Mouse (Mus musculus) heart, postnatal 14 days (tissue): Measurements from ENCODE around the gene Fbxw7. TPM values are rescaled to one million over a fixed set of nuclear protein-coding genes. Genes with fewer than 3 reads are reported as not detected.

Source experiments
- DNase-seq, 2 experiments: peaks; one replicate each; pipeline ENCODE4 v3.0.0; 2021 to 2022
- intact Hi-C: fragments of 180-260 bp; cut with DNase I; formaldehyde crosslinking; loops from one replicate; pipeline ENCODE4 v1.15.1; 2025
- total RNA-seq, 2 experiments: library from RNA; stranded (reverse); gene quantifications; 2 replicates each; pipeline ENCODE4 v1.2.3; 2021

Gene Fbxw7
- total RNA-seq, 2 experiments from 2014 or later: 45.8 to 51.6 TPM

DNA sequence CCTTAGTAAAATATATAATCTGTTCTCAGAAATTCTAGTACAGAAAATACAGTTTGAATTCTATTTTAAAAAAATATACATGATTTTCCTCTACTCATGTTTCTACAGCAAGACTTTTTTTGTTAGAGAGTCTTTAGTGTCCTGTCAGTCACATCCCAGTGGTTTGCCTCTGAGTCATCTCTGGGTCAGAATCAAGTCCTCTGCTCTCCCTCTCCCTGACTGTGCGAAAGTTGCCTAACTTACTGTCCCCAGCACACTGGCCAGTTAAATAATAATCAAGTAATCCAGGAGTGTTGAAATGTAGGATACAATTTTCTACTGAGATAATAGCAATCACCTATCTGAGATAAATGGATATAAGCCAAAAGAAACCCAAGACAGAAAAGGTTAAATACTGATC lies 120.7 kb downstream of the Fbxw7 start:
- intact Hi-C loops: loop anchor here (5.0 kb wide), 1 partner anchor 342 kb away; no protein-coding TSS in a partner anchor

DNA sequence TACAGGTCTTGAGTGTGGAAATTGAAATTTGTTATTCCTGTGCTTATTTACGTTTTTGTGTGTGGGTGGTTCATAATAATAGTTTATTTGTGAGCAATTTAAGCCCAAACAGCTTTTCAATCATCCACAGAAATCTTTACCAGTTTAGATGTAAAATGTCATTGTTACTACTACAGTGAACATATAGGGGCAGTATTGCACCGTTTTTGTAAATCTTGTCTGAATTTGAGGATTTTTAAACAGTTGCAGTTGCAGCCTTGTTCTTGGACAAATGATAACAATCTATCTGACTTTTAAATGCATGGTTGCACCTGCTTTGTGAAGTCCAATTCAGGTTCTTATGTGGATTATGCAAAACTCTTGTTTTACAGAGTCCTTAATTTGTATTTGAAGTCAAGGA lies 121.2 kb downstream of the Fbxw7 start:
- intact Hi-C loops: loop anchor here (5.0 kb wide), 1 partner anchor 341 kb away; no protein-coding TSS in a partner anchor
- no peak for DNase-seq

More for the DNA sequence above, 120.7 kb downstream of the Fbxw7 start:
- no peak for DNase-seq

DNA sequence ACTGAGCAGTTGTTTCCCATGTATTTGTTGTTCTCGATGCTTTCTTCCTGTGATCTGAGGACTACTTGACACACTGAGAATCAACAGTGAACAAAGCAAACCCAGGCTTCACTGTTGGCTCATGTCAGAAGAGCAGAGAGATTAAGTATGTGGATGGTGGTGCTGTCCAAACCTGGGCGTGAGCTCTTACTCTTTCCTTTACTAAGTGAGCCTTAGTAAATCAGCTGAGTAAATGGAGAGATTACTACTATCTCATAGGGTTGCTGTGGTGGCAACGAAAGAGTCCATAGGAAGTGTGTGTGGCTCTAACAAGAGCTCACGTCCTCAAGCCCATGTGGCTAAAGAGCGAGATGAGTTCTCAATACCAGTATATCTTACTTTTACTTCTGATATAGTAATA lies 121.9 kb downstream of the Fbxw7 start:
- intact Hi-C loops: loop anchor here (5.0 kb wide), 1 partner anchor 340 kb away; no protein-coding TSS in a partner anchor
- no peak for DNase-seq

DNA sequence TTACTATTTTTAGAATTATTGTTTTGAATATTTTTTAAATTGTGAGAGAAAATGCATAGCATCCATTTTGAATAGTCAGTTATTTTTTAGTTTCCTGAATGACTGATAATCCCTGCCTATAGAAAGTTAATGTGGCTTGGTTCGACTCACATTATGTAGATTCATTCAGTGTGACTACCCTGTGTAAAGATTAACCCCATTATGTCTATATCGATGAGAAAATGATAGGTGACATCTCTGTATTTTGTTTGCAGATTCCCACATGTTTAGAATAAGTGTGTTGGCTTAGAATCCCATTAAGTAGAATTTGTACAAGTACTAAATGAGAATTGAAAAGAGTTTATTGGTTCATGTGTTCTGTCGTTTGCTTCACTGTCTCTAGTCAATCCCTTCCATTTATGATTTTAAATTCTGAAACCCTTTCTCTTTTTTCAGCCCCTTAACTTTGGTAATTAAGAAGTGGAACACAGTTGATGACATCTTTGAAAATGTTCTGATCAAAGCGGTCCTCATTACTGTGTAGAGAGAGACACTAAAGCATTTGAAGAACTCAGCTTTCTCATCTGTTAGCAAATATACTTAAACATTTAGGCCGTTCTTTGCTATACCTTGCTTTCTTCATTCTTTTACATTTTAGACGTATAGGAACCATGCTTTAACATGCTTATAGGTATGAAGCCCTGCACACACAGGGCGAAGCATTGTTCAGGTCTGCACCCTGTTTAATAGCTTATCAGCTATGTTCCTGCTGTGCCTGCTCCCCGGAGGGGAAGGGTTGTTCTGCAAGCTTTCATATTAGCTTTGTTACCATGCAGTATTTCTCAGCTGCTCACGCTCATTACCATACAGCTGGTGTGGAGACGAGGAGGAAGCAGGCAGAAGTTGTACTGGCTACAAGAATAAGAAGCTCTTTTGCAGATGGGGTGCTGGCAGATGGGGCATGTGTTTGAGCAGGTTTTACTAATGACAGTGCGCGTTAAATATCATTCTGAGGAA lies 122.6 kb downstream of the Fbxw7 start:
- no peak for DNase-seq
- intact Hi-C loops: loop anchor here (5.0 kb wide), 1 partner anchor 340 kb away; no protein-coding TSS in a partner anchor

DNA sequence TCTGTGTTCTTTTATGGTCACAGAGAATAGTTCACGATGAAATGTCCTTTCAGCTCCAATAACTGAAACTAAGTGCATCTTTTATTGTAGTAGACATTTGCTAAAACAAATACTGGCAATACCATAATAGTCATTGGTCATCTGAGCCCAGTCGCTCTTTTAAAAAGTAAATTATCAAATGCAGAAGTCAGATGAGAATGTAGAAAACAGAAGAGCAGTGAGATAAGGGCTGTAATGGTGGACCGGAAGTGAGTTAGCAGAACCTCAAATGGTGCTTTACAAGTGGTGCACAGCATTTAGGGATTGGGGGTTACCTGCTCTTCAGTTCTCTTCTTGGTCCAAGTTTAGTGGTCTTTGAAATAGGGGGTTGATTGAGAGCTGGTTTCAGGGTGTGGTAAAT lies 129.9 kb downstream of the Fbxw7 start:
- intact Hi-C loops: no loop called here
- DNase-seq: no peak

DNA sequence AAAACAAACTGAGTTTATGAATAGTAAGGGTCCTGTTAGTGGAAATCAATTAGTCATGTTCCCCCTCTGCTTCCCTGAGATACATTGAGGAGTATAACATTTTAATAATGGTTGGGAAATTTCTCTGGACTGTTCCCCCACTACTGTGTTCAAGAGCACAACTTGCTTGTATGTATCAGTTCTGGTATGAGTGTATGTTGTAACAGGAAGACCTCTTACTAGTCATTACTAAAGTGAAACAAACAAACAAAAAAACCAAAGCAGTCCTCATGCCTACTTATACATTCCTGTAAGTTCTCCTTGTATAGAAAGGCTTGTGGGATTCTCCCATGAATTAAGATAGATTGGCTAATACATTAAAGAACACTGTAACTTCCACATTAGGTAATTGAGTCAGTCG lies 131.3 kb downstream of the Fbxw7 start:
- intact Hi-C loops: no loop called here
- DNase-seq: no peak

DNA sequence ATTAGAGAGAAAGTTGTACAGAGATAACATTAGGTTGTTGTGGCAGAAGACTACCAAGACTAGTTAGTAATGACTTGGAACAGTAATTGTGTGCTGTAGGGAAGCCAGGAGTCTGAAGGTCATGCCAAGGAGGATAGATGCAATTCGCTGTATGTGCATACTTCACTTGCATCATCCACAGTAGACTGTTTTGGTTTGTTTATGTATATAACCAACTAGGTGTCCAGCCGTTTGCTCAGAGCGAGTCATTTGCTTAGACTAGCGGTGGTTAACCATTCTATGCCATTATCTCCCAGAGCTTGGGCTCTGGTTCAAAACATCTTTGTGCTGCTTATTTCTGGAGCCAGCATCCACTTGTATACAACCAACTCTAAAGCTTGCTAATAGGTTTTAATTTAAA lies 134.3 kb downstream of the Fbxw7 start:
- DNase-seq: no peak
- intact Hi-C loops: no loop called here

DNA sequence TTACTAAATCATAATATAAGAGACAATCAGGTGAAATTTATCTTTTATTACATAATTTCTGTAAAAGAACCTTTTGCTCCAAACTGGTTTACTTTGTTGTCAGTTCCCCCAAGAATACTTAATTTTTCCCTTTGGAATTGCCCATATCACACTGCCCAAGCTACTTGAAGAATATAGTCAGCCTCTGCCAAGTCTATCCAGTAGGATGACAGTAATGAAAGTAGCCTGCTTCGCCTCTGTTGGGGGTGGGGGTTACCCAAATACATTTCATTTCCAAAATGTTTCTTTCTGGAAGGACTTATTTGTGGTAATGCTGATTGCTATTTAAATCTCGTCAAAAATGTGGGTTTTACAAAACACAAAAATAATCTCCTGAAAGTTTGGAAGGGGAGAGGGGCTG lies 136.6 kb downstream of the Fbxw7 start:
- no peak for DNase-seq
- intact Hi-C loops: no loop called here

DNA sequence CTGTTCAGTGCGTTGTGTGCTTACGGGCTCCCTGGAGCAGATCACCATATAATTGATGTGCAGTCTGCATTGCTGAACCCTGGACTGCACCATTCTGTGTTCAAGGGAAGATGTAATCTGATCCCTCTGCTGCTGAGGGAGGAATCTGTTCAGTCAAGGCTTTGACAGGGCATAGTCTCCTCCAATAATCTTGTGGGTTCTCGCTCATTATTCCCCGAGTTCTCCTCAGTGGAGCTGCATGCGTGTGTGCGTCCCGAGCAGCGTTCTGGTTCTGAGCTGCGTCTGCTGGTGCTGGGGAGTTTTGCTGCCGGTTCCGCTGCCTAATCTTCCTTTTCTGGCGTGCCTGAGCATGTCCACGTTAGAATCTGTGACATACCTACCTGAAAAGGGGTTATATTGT lies 137.1 kb downstream of the Fbxw7 start:
- intact Hi-C loops: no loop called here
- DNase-seq: peak; percentile 36 to 44

DNA sequence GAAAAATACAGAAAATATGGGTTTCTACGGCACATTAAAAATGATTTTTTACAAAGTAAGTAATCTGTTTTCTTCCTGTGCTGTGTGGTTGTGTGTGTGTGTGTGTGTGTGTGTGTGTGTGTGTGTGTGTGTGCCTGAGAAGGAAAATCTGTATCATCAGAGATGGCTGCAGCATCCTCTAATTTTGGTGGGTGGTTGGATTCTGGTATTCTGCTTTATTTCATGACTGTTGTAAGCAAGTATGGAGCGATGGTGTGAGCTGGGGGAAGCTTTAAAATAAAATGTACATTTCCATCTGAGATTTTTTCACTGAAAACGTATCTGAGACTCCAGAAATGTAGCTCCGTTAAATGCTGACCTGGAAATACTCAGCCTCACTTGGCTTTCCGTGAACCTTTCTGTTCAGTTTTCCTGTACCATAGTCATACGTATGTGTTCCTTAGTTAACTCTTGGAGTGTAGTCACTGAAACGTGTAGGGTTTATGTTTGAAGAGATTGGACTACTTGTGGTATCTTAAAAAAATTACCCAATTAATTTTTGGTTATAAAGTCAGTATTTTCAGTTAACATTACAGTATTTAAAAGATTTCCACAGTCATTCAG lies 137.6 kb downstream of the Fbxw7 start:
- no peak for DNase-seq
- intact Hi-C loops: no loop called here

DNA sequence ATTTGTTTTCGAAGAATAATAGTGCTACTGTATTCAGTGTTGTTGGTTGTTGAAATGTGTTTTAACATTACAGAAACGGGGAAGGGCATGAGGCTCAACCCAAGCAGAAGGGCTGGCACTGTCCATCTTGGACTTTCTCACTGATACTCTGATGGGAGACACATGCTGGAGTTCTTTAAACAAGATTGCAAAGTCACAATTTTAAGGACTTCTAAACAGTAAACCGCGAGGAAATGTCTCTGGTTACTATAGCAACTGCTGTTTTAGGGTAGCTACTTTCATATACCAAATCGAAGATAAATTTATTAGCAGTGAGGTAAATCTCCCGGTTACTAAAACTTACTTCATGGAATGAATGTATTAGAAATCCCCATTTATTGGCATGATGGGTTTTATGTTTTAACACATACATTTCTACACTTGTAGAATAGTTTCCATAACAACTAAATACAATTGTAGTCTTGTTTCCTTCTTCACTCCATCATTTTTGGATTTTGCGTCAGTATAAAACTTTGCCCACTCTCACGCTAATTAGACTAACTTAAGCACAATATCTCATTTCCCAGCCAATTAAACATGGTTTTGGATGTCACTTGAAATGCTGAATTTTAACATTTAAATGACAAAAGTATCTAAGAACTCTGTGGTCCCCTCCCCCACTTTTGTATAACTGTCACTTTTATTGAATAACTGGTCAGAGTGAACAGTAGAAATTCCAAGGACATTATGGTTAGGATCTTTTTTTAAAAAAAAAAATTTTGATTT lies 140.1 kb downstream of the Fbxw7 start:
- intact Hi-C loops: no loop called here
- no peak for DNase-seq

DNA sequence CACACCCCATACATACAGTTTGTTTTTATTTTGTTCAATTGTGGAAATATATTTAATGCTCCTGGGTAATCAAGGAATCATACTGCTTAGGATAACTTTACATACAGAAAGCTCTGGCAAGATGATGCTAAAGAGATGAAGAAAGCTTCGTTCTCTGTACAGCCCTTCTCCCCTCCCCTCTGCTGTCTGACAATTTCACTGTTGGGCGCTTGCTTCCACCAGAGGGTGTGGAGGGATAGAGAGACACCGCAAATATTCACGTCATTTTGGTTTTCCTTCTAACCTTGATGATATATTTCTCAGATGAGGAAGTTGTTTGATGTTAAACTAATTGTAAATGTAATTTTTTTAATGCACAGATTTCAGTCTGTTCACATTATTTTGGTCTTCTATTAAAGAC lies 140.8 kb downstream of the Fbxw7 start:
- intact Hi-C loops: no loop called here
- DNase-seq: no peak

DNA sequence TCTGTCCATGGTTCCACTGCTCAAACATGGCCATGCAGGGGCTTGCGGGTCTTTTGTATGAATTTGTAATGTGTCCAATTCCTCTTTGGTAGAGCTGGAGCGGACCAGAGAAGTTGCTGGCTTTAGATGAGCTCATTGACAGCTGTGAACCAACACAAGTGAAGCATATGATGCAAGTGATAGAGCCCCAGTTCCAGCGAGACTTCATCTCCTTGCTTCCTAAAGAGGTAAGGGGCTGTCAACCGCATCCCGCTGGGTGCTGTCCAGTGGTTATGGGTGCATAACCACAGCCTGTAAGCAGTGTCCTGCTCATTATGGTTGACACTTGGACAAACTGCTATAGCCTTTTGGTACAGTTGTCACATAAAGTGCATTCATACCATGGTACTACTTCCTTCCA lies 150.1 kb downstream of the Fbxw7 start:
- intact Hi-C loops: no loop called here
- no peak for DNase-seq

DNA sequence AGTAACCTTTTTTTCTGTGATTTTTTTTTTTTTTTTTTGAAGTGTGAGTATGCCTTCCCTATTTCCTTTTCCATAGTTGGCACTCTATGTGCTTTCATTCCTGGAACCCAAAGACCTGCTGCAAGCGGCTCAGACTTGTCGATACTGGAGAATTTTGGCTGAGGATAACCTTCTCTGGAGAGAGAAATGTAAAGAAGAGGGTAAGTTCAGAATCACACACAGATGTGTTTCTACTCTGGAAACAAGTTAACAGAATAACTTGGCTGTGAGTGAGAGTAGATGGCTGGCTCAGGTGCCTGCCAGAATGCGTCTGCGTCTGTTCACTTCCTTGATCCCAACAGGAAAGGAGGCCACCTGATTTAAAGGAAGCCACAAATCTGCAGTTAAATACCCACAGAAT lies 152.3 kb downstream of the Fbxw7 start:
- no peak for DNase-seq
- intact Hi-C loops: no loop called here

DNA sequence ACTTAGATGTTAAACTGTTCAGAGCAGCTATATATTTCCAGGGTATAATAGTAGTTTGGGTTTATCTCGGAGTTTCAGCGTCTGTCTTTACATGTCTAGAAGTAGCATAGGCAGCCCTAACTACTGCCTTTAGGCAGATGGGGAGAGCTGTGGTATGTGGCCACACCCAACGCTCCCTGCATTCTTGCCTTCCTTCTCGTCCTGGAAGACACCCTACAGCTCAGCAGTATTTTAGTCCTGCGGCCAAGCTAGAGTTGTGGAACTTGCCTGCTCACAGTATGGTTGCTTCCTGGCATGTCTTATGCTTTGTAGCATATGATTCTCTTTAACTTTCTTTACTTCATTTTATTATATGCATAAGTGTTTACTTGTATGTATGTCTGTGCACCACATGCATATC lies 156.5 kb downstream of the Fbxw7 start:
- intact Hi-C loops: no loop called here
- no peak for DNase-seq

DNA sequence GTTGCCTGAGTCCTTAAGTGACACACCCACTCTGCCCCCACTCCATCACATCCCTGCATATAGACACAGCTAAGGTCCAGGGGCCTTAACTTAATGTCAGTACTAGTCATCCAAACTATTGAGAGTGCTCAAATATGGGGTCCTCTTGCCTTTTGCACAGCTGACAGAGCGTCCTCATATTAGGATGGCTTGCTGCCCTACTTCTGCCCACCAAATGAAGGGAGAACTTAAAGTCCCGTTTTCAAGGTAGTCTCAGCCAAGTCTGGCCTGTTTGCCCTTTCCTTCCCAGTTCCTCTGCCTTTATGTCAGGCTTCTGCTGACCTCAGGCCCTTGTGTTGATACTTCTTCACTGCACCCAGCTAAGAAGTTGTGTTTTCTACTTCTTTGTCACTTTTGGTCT lies 157.8 kb downstream of the Fbxw7 start:
- intact Hi-C loops: no loop called here
- no peak for DNase-seq

DNA sequence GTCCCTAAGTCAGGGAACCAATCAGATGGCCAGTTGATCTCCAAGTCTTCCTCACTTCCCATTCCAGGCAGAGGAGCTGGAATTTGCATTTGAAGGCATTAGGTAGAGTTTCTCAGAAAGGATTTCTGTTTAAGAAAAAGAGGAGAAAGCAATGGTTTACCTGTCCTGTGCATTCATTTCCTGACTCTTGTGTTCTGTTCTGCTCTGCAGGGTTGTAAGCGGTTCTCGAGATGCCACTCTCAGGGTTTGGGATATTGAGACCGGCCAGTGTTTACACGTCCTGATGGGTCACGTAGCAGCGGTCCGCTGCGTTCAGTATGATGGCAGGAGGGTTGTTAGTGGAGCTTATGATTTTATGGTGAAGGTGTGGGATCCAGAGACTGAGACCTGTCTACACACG lies 159.1 kb downstream of the Fbxw7 start:
- intact Hi-C loops: no loop called here
- DNase-seq: no peak

DNA sequence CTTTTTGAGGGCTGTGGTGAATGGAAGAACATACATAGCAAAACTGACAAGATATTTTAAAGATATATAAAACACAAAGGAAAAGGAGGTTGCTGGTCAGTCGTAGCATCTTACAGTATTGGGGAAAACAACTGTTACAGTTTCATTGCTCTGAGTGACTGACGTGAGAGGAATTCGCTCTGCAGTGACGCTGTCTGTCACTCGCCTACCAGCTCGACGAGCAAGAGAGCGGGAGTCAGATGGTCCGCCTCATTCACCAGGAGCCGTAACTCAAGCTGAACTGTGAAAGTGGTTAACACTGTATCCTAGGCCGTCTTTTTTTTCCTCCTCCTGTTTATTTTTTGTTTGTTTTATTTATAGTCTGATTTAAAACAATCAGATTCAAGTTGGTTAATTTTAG lies 163.6 kb downstream of the Fbxw7 start:
- DNase-seq: no peak
- intact Hi-C loops: no loop called here

DNA sequence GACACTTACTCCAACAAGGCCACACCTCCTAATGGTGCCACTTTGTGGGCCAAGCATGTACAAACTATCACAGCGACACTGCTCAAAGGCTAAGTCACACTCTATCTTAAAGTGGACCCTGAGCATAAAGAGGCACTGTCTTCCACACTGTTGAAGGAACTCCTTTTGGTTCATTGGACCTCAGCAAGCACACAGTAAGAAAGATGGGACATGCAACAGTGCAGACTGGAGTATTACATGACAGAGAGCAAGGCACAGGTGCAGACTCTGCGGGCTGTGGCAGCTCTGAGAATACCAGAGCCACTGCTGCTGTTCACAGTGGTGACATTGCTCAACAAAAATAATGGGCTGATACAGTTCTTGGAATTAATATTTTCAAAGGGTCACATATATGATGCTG lies 165.1 kb downstream of the Fbxw7 start:
- intact Hi-C loops: no loop called here
- no peak for DNase-seq

DNA sequence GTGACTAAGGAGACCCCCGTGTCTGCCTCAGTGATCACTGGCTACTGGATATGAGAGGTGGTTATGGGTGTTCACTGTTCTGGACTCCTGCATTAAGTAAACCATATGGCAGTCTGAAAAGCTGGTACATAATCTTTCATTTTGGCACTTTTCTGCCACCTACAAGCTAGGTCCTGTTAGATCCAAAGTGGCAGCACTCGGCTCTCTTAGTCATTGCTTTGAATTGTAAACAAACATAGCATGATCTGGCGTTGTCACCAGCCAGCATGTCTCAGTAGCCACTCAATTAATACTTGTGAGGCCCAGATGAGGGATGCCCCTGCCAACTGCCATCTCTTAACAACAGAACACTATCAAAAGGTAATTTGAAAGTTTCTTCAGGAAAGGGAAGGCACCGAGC lies 167.6 kb downstream of the Fbxw7 start:
- DNase-seq: no peak
- intact Hi-C loops: no loop called here

DNA sequence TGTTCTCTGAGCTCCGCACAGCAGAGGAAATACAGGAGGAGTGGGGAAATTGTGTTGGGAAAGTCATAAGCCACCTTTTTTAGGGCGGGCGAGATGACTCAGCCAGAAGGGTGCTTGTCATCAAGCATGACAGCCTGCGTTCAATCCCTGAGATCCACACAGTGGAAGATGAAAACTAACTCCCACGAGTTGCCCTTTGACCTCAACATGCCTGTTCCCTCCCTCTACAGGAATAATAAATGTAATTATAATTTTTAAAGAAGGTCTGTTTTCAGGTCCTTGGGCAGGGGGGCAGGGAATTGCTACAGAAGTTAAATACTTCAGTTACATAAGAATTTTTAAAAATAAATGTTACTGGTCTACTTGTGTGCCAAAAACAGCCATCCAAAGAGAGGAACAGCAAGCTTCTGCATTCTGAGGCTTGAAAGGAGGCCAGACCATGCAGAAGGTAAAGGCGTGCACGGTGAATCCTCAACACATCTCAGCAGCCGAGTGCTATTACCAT lies 170.1 kb downstream of the Fbxw7 start:
- no peak for DNase-seq
- intact Hi-C loops: no loop called here
